Mouse (Mus musculus): ENCODE measurements at regions not wholly inside any gene's neighbourhood (a gene's known extent, or its start where the extent isn't known, plus 50 kb on each side); places are given as distances from the start of the nearest gene placed in this dataset.
A peak's percentile ranks its signal among the peaks of the same experiment; 100 is the strongest.

DNA sequence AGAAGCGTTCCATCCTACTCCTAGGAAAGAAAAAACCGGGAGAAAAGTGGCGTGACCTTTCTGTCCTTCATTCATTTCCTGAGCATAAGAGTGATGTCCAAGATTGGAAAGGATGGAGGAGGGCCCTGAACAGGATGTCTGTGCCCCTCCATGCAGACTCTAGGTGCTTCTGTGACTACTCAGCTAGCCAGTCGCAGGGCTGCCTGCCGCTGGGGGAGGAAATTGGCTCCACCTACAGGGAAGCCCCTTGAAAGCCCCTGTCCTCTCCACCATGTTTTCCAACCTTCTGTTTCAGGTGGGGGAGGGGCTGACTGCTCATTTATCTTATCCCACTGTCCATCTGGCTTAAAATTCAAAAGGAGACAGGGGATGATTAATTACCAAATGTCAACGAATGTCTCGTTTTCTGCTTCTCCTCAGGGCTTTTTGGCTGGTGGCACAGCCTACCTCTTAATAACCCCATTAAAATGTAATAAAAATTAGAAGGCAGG lies 151.2 kb downstream of the Tgfb2 start:
- Histone ChIP-seq H3K4me1 (ENCODE audit: control insufficient read depth, insufficient read depth, low read length) (no peaks in the 10 kb centered on the region), H3K27ac (ENCODE audit: insufficient read depth, low read depth, low read length) (no peak overlapping the region), H3K27me3 (replicated peaks; ENCODE audit: control insufficient read depth, insufficient read depth, low read length) (no peaks in the 10 kb centered on the region), H3K36me3 (ENCODE audit: control insufficient read depth, insufficient read depth, low read length) (no peaks in the 10 kb centered on the region), H3K4me3 (ENCODE audit: insufficient read depth, low read depth, low read length) (no peak overlapping the region)
- TF ChIP-seq CTCF (conservative IDR thresholded peaks at IDR 0.05; ENCODE audit: insufficient read depth, insufficient read length, low read depth, low read length) = no peak
- TF ChIP-seq POLR2A (IDR thresholded peaks at IDR 0.05; ENCODE audit: low read depth, low read length) = no peak
- WGBS = 74% methylated on average over 7 of the region's 7 CpGs
- no peak for DNase-seq

GRCm38 (mm10) chr1:186552689-186553088 lies 153.1 kb downstream of the Tgfb2 start:
- Histone ChIP-seq H3K27me3 (replicated peaks; ENCODE audit: control insufficient read depth, insufficient read depth, low read length) (no peaks in the 10 kb centered on the region), H3K27ac (ENCODE audit: insufficient read depth, low read depth, low read length) (no peak overlapping the region), H3K36me3 (ENCODE audit: control insufficient read depth, insufficient read depth, low read length) (no peaks in the 10 kb centered on the region), H3K4me3 (ENCODE audit: insufficient read depth, low read depth, low read length) (no peak overlapping the region), H3K4me1 (ENCODE audit: control insufficient read depth, insufficient read depth, low read length) (no peaks in the 10 kb centered on the region)
- DNase-seq = no peak
- no peak for TF ChIP-seq CTCF (conservative IDR thresholded peaks at IDR 0.05; ENCODE audit: insufficient read depth, insufficient read length, low read depth, low read length)
- TF ChIP-seq POLR2A (IDR thresholded peaks at IDR 0.05; ENCODE audit: low read depth, low read length) = no peak
- WGBS = 83% methylated on average over 7 of the region's 7 CpGs

DNA sequence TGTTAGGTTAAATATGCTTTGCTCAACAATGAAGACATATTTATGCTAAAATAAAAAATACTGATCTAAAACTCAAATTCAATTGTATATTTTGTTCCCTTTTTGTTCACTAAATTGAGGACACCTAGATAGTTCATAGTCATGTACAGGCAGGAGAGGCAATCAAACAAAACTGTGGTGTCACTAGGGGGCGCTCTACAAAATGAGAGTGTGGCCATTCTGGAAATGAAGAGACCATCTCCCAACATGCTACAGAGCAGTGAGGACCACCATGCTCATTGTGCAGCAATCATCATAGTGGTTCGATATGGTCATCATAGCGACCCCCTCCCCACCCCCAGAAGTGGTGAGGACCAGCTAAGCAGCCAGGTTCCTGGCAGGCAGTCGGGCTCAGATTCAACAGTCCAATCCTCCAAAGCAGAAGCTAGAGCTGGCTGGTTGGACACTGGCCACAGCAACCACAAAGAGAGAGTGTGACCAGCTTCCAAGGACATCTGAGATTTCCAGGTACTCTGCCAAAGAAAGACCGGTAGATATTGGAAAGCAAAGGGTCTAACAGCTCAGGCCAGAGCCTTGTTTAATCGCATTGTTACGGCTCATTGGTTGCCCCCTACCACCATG lies 155.4 kb downstream of the Tgfb2 start:
- Histone ChIP-seq H3K27ac (ENCODE audit: insufficient read depth, low read depth, low read length) (no peak overlapping the region), H3K27me3 (replicated peaks; ENCODE audit: control insufficient read depth, insufficient read depth, low read length) (no peaks in the 10 kb centered on the region), H3K36me3 (ENCODE audit: control insufficient read depth, insufficient read depth, low read length) (no peaks in the 10 kb centered on the region), H3K4me3 (ENCODE audit: insufficient read depth, low read depth, low read length) (no peak overlapping the region), H3K4me1 (ENCODE audit: control insufficient read depth, insufficient read depth, low read length) (no peaks in the 10 kb centered on the region)
- no peak for TF ChIP-seq POLR2A (IDR thresholded peaks at IDR 0.05; ENCODE audit: low read depth, low read length)
- peak; percentile 32; the same call in 1 of the 2 replicates for TF ChIP-seq CTCF (conservative IDR thresholded peaks at IDR 0.05; ENCODE audit: insufficient read depth, insufficient read length, low read depth, low read length)
- no peak for DNase-seq
- WGBS = 65% methylated on average over 7 of the region's 7 CpGs

GRCm38 (mm10) chr1:186549207-186549606 lies 156.6 kb downstream of the Tgfb2 start:
- no peak for DNase-seq
- no peak for TF ChIP-seq CTCF (conservative IDR thresholded peaks at IDR 0.05; ENCODE audit: insufficient read depth, insufficient read length, low read depth, low read length)
- TF ChIP-seq POLR2A (IDR thresholded peaks at IDR 0.05; ENCODE audit: low read depth, low read length) = no peak

DNA sequence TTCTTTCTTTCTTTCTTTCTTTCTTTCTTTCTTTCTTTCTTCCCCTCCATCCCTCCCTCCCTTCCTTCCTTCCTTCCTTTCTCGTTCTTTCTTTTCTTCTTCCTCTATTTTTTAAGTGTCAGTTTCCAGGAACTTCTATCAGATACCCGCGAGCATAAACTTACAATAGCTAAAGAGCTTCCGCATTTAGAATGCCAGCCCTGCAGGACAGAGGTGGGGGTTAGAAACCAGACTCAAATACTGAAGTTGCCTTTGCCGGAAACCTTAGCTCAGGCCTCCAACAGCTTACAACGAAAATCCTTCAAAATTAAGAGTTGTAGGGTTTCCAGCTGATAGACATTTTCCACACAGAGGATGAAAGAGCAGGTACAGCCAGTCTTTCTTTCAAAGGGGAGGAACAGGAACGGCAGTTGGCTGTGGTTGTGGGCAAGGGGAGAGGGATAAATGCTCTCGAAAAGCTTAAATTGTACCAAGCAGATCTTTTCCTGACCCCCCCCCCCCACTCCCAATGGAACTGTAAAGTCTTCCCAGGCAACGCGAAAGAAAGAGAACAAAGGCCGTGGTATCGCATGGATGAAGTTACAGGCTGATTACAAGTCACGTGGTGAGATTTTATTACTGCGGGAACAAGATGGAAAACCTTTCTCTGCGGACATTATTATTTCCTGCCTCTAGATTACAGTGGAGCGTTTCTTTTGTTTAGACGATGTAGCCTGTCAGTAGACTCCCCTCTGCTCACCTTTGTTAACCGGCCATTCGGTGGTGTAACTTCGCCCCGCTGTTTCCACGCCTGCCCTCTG lies 159.2 kb downstream of the Tgfb2 start:
- no peak overlapping the region for H3K27ac ChIP-seq (ENCODE audit: insufficient read depth, low read depth, low read length)
- WGBS = 36% methylated on average over 22 of the region's 22 CpGs
- DNase-seq = no peak
- no peaks in the 10 kb centered on the region for H3K27me3 ChIP-seq (replicated peaks; ENCODE audit: control insufficient read depth, insufficient read depth, low read length)
- H3K36me3 ChIP-seq (ENCODE audit: control insufficient read depth, insufficient read depth, low read length) = no peaks in the 10 kb centered on the region
- H3K4me3 ChIP-seq (ENCODE audit: insufficient read depth, low read depth, low read length) = no peak overlapping the region
- TF ChIP-seq CTCF (conservative IDR thresholded peaks at IDR 0.05; ENCODE audit: insufficient read depth, insufficient read length, low read depth, low read length) = no peak
- TF ChIP-seq POLR2A (IDR thresholded peaks at IDR 0.05; ENCODE audit: low read depth, low read length) = no peak
- no peaks in the 10 kb centered on the region for H3K4me1 ChIP-seq (ENCODE audit: control insufficient read depth, insufficient read depth, low read length)

More at GRCm38 (mm10) chr1:186549207-186549606, 156.6 kb downstream of the Tgfb2 start:
- H3K4me3 ChIP-seq (ENCODE audit: insufficient read depth, low read depth, low read length) = no peak overlapping the region
- no peak overlapping the region for H3K27ac ChIP-seq (ENCODE audit: insufficient read depth, low read depth, low read length)
- H3K27me3 ChIP-seq (replicated peaks; ENCODE audit: control insufficient read depth, insufficient read depth, low read length) = no peaks in the 10 kb centered on the region
- 95% methylated on average over 12 of the region's 12 CpGs for WGBS
- H3K4me1 ChIP-seq (ENCODE audit: control insufficient read depth, insufficient read depth, low read length) = no peaks in the 10 kb centered on the region
- no peaks in the 10 kb centered on the region for H3K36me3 ChIP-seq (ENCODE audit: control insufficient read depth, insufficient read depth, low read length)

DNA sequence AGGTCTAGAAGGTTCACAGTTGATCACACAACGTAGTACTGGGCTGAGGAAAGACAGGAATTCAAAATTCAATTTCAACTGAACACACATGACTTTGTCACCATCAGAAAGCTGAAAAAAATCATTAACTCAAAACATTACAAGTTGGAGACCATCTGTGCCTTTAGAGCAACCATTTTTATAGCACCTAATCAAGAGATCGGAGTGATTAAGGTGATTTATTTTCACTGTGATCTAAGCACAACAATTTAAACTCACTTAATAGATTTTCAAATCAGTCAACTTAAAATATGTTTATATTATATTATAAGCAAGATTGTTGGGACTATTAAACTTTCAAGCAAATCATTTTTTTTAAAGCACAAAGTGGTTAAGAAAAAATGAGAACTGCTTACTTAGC lies 165.7 kb downstream of the Tgfb2 start:
- WGBS = 84% methylated on average over 2 of the region's 2 CpGs

GRCm38 (mm10) chr1:186538233-186538632 lies 167.6 kb downstream of the Tgfb2 start:
- TF ChIP-seq POLR2A (IDR thresholded peaks at IDR 0.05; ENCODE audit: low read depth, low read length) (no peak), CTCF (conservative IDR thresholded peaks at IDR 0.05; ENCODE audit: insufficient read depth, insufficient read length, low read depth, low read length) (no peak)
- H3K27me3 ChIP-seq (replicated peaks; ENCODE audit: control insufficient read depth, insufficient read depth, low read length) = no peaks in the 10 kb centered on the region; the same call in 1 of the 2 replicates
- no peak for DNase-seq
- H3K27ac ChIP-seq (ENCODE audit: insufficient read depth, low read depth, low read length) = no peak overlapping the region
- H3K4me1 ChIP-seq (ENCODE audit: control insufficient read depth, insufficient read depth, low read length) = no peaks in the 10 kb centered on the region
- H3K4me3 ChIP-seq (ENCODE audit: insufficient read depth, low read depth, low read length) = no peak overlapping the region
- no peaks in the 10 kb centered on the region for H3K36me3 ChIP-seq (ENCODE audit: control insufficient read depth, insufficient read depth, low read length)
- WGBS = 78% methylated on average over 3 of the region's 3 CpGs

More for the DNA sequence above, 165.7 kb downstream of the Tgfb2 start:
- TF ChIP-seq CTCF (conservative IDR thresholded peaks at IDR 0.05; ENCODE audit: insufficient read depth, insufficient read length, low read depth, low read length) = no peak
- no peak for TF ChIP-seq POLR2A (IDR thresholded peaks at IDR 0.05; ENCODE audit: low read depth, low read length)
- Histone ChIP-seq H3K36me3 (ENCODE audit: control insufficient read depth, insufficient read depth, low read length) (no peaks in the 10 kb centered on the region), H3K4me1 (ENCODE audit: control insufficient read depth, insufficient read depth, low read length) (no peaks in the 10 kb centered on the region), H3K4me3 (ENCODE audit: insufficient read depth, low read depth, low read length) (no peak overlapping the region), H3K27me3 (replicated peaks; ENCODE audit: control insufficient read depth, insufficient read depth, low read length) (no peaks in the 10 kb centered on the region; the same call in 1 of the 2 replicates), H3K27ac (ENCODE audit: insufficient read depth, low read depth, low read length) (no peak overlapping the region)
- DNase-seq = no peak

All from kidney, adult 2 months (tissue).